Mouse (Mus musculus) lung, adult 2 months (tissue): ENCODE measurements at regions not wholly inside any gene's neighbourhood (a gene's known extent, or its start where the extent isn't known, plus 50 kb on each side); places are given as distances from the start of the nearest gene placed in this dataset.

ENCODE experiments used
- CTCF ChIP-seq: fragments of 200-500 bp; IDR thresholded peaks from 2 replicates; pipeline ENCODE4 v1.5.1; 2011; ENCODE audit warnings: mild to moderate bottlenecking, low read length, control low read depth; ENCODE audit not compliant: insufficient read depth
- POLR2A ChIP-seq: fragments of 200-500 bp; IDR thresholded peaks from 2 replicates; pipeline ENCODE4 v1.6.1; 2011; ENCODE audit warnings: low read depth, mild to moderate bottlenecking, control low read depth, low read length, borderline replicate concordance; ENCODE audit errors: extremely low read depth

DNA sequence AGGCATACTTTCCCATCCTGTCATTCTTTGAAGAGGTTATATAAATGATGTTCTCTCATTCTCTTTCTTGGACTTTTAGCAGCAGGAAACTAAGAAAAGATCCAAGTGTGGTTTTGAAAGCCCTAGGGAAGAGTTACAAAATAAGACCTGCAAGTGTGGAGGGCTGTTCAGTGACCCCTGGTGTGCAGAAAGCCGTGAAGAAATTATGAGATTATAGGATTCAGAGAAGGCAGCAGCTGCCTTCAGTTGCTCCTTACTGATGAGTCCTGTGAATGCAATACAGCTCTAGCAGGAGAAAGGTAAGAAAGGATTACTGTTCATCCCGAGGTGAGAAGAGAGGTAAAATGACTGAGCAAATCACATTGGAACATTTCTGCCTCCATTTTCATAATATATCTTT is 130.7 kb downstream of the Gm11232 start:
- TF ChIP-seq CTCF (no peak), POLR2A (no peak)
